Mouse (Mus musculus): Measurements from ENCODE around the gene Mylk2.

DNA sequence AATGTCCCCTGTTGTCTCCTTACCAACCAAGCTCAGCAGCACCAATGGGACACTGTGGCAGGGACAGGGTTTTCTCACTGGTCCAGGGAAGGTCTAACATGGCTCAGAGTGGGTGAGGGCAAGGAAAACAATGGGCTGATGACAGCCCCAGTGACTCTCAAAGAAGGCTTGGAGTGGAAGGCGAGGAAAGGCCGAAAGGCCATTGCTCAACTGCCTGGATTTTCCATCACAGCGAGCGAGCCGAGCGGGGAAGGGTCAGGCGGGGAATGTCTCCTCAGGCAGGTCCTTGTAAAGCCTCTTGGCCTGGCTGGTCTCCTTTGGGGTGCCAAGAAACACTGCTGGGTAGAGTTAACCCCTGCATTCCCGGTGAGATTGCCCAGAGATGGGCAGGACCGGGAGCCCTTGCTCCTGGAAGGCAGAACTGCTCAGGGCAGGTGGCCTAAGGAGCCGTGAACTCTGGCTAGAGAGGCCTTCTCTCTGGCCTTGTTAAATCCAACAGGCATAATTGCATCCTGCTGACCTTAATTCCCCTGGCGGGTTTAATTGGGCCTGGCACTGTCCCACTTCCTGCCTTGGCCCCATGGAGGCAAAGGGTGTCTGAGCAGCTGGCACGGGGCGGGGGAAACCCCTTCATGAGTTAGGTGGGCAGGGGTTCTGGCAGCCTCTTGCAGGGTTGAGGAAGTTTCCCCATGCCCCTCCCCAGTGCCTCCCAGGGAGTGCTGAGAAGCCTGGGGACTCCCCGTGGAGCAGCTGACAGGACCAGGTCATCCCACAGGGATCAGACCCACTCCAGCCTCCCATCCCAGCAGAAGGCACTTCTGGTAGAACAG lies 3.8 kb upstream of the Mylk2 start:
- TF ChIP-seq CTCF (IDR thresholded peaks at IDR 0.05 in 2 of 3, conservative IDR thresholded peaks at IDR 0.05 in 1 of 3; ENCODE audit: control insufficient read depth in 1 of 3, insufficient read depth in 1 of 3, low read depth in 2 of 3, low read length in 3 of 3, poor library complexity in 1 of 3, severe bottlenecking in 1 of 3) (no peak), POLR2A (IDR thresholded peaks at IDR 0.05; ENCODE audit: control insufficient read depth in 1 of 2, insufficient read depth in 1 of 2, low read depth in 1 of 2, low read length in 2 of 2, poor library complexity in 1 of 2) (no peak)
